Mouse (Mus musculus) bone marrow, adult 2 months (tissue): Measurements from ENCODE around the gene Nebl. TPM values are rescaled to one million over a fixed set of nuclear protein-coding genes. Genes with fewer than 3 reads are reported as not detected.

Experiments used
- H3K27ac ChIP-seq: fragments of 200-500 bp; 2 replicates; pipeline ENCODE4 v1.5.1; 2012; ENCODE audit warnings: low read depth, mild to moderate bottlenecking, control low read depth, inconsistent platforms, low read length; ENCODE audit not compliant: control insufficient read depth, poor library complexity, insufficient read depth
- H3K4me1 ChIP-seq: fragments of 200-500 bp; 2 replicates; pipeline ENCODE4 v1.6.1; 2011; ENCODE audit warnings: low read length; ENCODE audit not compliant: control insufficient read depth, insufficient read depth
- H3K4me3 ChIP-seq: fragments of 200-500 bp; replicated peaks from 2 replicates; pipeline ENCODE3; 2011; ENCODE audit warnings: mild to moderate bottlenecking, low read depth, low read length, control low read depth; ENCODE audit not compliant: control insufficient read depth
- CTCF ChIP-seq: fragments of 200-500 bp; IDR thresholded peaks from 2 replicates; pipeline ENCODE4 v1.5.1; 2011; ENCODE audit warnings: low read length, control low read depth; ENCODE audit not compliant: control insufficient read depth, insufficient read depth
- POLR2A ChIP-seq: fragments of 200-500 bp; IDR thresholded peaks from 2 replicates; pipeline ENCODE4 v1.6.1; 2011; ENCODE audit warnings: low read depth, mild to moderate bottlenecking, control low read depth, low read length, borderline replicate concordance; ENCODE audit not compliant: control insufficient read depth
- whole genome bisulfite sequencing: fragments of 180-500 bp; shearing (Covaris S2); methylation state at CpG from one replicate; pipeline ENCODE4 v1.1.7; 2018; 5-methylcytosine and 5-hydroxymethylcytosine counted together
- polyA plus RNA-seq: library from polyadenylated mRNA; stranded (reverse); fragments of >200 nt; gene quantifications from 2 replicates; pipeline ENCODE4 v1.2.4, GENCODE M21; 2011; ENCODE audit warnings: low replicate concordance; ENCODE audit not compliant: missing spikeins, insufficient read depth, insufficient read length

Nebl gene
- polyA plus RNA-seq, 1 experiment: 2.7 TPM

- Histone ChIP-seq H3K27ac (no peak overlapping the region), H3K4me3 (no peak overlapping the region), H3K4me1 (no peaks in the 10 kb centered on the region)
- WGBS: 27% methylated on average over 6 of the region's 6 CpGs
- no peak for TF ChIP-seq CTCF
- no peak for TF ChIP-seq POLR2A
These were observed 552 bp upstream of the Nebl start for GRCm38 (mm10) chr2:17731831-17732200.

- no peak for TF ChIP-seq CTCF
- TF ChIP-seq POLR2A: no peak
- WGBS: 2% methylated on average over 20 of the region's 20 CpGs
These were observed 662 bp downstream of the Nebl start for GRCm38 (mm10) chr2:17730648-17730956.

GRCm38 (mm10) chr2:17729770-17730647 is 1.3 kb downstream of the Nebl start:
- Histone ChIP-seq H3K27ac (no peak overlapping the region), H3K4me3 (no peak overlapping the region), H3K4me1 (no peaks in the 10 kb centered on the region)
- no peak for TF ChIP-seq POLR2A
- TF ChIP-seq CTCF: no peak
- 9% methylated on average over 25 of the region's 25 CpGs for WGBS

More at GRCm38 (mm10) chr2:17730648-17730956, 662 bp downstream of the Nebl start:
- H3K4me1 ChIP-seq: no peaks in the 10 kb centered on the region
- H3K27ac ChIP-seq: no peak overlapping the region; the same call in 1 of the 2 replicates
- no peak overlapping the region for H3K4me3 ChIP-seq

GRCm38 (mm10) chr2:17724405-17724804 is 6.9 kb downstream of the Nebl start:
- Histone ChIP-seq H3K4me3 (no peak overlapping the region), H3K4me1 (no peaks in the 10 kb centered on the region), H3K27ac (no peak overlapping the region)
- 82% methylated on average over 5 of the region's 5 CpGs for WGBS
- TF ChIP-seq CTCF (no peak), POLR2A (no peak)

- Histone ChIP-seq H3K4me3 (no peak overlapping the region), H3K27ac (no peak overlapping the region), H3K4me1 (no peaks in the 10 kb centered on the region)
- 55% methylated on average over 12 of the region's 12 CpGs for WGBS
- TF ChIP-seq CTCF (no peak), POLR2A (no peak)
These were observed 7.8 kb downstream of the Nebl start for GRCm38 (mm10) chr2:17723268-17724019.

GRCm38 (mm10) chr2:17721177-17721715 is 10.0 kb downstream of the Nebl start:
- TF ChIP-seq CTCF: no peak
- no peak for TF ChIP-seq POLR2A
- H3K4me3 ChIP-seq: no peak overlapping the region
- no peaks in the 10 kb centered on the region for H3K4me1 ChIP-seq
- no peak overlapping the region for H3K27ac ChIP-seq
- WGBS: 79% methylated on average over 6 of the region's 6 CpGs

- WGBS: 73% methylated on average over 1 of the region's 1 CpGs
- TF ChIP-seq CTCF: no peak
- no peak for TF ChIP-seq POLR2A
These were observed 13.0 kb downstream of the Nebl start for GRCm38 (mm10) chr2:17718281-17718680.

GRCm38 (mm10) chr2:17717200-17717599 is 14.1 kb downstream of the Nebl start:
- 72% methylated on average over 2 of the region's 2 CpGs for WGBS
- Histone ChIP-seq H3K4me1 (no peaks in the 10 kb centered on the region), H3K27ac (no peak overlapping the region), H3K4me3 (no peak overlapping the region)
- TF ChIP-seq POLR2A (no peak), CTCF (no peak)

More at GRCm38 (mm10) chr2:17718281-17718680, 13.0 kb downstream of the Nebl start:
- no peak overlapping the region for H3K27ac ChIP-seq
- H3K4me3 ChIP-seq: no peak overlapping the region
- no peaks in the 10 kb centered on the region for H3K4me1 ChIP-seq
